Mouse (Mus musculus): ENCODE measurements around the gene Scnm1. TPM values are rescaled to one million over a fixed set of nuclear protein-coding genes. Genes with fewer than 3 reads are reported as not detected.

Gene Scnm1
- polyA plus RNA-seq (2014; fragmentation: Illumina TruSeq; extraction: RNeasy Lipid Tissue Mini Kit (QIAGEN cat#74804)) = 21.2 TPM

DNA sequence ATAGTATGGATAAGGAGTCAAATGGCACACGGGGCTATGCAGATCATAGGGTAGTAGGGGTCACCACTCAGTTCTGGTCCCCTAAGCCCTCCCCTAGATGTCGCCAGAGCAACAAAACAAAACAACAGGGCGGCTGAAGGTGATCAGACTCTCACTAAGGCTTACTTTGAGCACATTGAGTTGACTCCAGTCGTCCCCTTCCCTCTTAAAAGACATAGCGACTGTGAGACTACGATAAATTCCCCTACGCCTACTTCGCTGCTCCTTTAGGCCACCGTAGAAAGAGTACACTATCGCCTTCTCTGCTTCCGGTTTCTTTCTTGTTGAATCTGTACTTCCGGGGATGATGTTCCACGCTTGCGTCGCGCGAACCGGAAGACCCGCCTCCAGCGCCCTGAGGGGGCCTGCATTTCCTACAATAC, at the start of gene Scnm1, which contains the start of gene Lysmd1:
Gene Scnm1 (minus strand): TSS at position 332 of the 422 bp plus-strand sequence.
Gene Lysmd1 (plus strand): TSS at position 409 of the 422 bp plus-strand sequence.

DNA sequence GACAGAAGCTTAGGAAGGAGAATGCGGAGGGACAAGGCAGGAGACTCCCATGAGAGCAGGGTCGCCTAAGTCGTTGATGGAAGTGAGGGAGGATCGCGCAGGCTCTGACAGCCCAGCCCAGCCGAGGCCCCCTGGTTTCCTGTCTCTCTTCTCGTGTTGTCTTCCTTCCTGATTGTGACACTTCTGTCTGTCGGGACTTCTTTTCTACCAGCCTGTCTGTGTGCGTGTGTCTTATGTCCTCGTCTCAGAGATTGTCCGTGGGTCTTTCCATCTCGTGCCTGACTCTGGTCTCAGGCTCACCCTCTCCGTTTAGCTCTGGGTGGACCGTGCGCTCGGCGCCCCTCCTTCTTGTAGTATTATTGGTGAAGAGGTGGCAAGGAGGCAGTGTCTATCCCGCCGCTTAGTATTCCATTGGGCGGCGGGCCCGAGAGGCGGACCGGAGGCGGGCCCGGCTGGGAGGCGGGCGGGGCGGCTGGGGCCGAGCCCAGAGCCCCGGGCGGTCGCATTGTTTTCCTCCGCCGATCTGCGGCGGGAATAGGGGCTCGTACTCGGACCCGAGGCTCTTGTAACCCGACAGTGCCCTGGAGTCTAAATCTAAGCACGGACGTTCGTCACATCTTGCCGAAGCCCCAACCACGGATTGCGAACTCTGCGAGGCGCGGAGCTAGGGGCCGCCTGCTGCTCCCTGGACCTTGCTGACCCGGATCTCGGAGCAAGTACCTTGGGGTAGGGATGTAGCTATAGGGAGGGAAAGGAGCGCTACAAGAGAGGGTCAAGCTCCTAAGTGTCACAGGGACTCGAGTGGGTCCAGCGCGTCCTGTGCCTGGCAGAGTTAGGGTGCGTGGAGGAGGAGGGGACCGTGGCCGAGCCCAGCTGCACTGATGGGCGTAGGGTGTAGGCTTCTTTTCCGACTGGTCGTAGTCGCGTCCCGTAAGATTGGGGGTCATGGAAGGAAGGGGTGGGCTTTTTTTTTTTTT, 26.5 kb upstream of the Scnm1 start, which contains the start of gene Sema6c:
Gene Sema6c (plus strand): TSS at position 471 of the 977 bp plus-strand sequence.

DNA sequence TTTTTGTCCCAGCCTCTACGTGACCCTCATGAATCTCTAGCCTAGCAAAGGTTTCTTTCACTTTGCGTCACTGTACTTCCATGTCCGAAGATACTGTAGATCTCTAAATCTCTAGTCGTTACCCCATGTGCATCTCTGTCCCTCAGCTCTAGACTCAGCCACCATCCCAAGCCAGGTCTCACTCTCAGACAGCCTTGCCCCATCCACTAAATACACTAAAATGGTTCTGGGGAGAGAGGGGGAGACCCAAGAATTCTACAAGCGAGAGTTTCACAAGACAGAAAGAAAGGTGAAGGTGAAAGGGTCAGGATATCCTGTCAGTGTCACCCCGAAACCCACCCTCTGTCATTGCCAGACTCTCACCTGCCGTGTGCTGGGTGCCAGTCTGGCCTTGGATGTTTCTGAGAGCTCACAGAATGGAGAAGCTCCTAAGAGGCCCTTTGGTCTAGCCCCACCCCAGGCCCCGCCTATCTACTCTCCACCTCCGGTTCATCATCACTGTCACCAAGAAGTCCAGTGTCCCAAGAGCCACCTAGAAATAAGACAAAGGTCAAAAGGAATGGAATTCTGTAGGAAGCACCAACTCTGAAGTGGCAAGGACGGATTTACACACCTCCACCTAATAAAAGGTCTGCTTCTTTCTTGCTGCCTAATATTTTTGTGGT, 8.3 kb upstream of the Scnm1 start, which contains the start of gene Tnfaip8l2:
Gene Tnfaip8l2 (minus strand): TSS at position 409 of the 665 bp plus-strand sequence.

GRCm38 (mm10) chr3:95124246-95124645, 9.6 kb downstream of the Scnm1 start, which contains the start of gene Tmod4:
Tmod4 (plus strand) TSS chr3:95124476.

GRCm38 (mm10) chr3:95110911-95111726, 22.7 kb downstream of the Scnm1 start, which contains the start of gene Vps72:
Vps72 (plus strand) TSS chr3:95111022.

DNA sequence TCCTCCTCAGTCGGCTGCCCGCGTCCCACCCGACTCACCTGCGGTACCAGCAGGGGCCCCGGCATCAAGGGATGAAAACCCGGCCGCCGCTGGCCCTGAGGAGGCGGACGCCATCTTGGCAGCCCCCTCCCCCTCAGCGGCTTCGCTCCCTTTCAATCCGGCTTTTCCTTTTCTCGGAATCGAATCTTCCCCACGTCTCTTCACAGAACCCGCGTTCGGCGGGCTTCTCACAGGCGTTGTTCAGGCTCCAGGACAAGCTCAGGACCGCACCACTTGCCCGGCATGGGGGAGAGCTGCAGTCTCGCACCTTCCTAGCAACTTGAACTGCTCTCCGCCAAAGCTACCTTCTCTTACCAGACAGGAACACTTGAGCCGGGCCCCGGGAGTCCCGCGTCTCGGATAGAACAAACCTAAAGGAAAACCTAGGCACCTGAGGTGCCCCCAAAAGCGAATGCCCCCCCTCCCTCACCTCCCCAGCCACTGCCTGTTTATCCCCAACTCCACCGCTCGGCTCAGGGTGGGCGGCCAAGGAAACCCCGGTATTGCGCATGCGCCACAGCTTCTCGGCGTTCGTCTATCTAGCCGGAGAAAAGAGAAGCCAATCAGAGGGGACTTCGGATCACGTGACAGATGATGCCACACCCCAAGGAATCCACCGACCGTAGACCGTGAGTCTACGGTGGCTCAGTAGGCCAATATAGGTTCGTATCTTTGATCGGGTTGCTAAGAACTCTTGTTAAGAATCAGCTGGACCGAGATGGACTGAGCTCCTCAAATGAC, 27.3 kb downstream of the Scnm1 start, which contains the start of gene Pip5k1a:
Gene Pip5k1a (minus strand): TSS at position 593 of the 780 bp plus-strand sequence.

Other genes starting within 250 kb of the Scnm1 start
- 49.3 TPM for gene Psmb4, start 247.1 kb downstream of the Scnm1 start, polyA plus RNA-seq (2014; fragmentation: Illumina TruSeq; extraction: RNeasy Lipid Tissue Mini Kit (QIAGEN cat#74804))
- gene Selenbp1, start 201.0 kb downstream of the Scnm1 start, polyA plus RNA-seq (2014; fragmentation: Illumina TruSeq; extraction: RNeasy Lipid Tissue Mini Kit (QIAGEN cat#74804)) = 3.3 TPM
- 23.9 TPM for gene Rfx5, start 179.9 kb downstream of the Scnm1 start, polyA plus RNA-seq (2014; fragmentation: Illumina TruSeq; extraction: RNeasy Lipid Tissue Mini Kit (QIAGEN cat#74804))
- gene Pi4kb, start 159.3 kb downstream of the Scnm1 start, polyA plus RNA-seq (2014; fragmentation: Illumina TruSeq; extraction: RNeasy Lipid Tissue Mini Kit (QIAGEN cat#74804)) = 6.7 TPM
- 8.8 TPM for gene Zfp687, start 118.6 kb downstream of the Scnm1 start, polyA plus RNA-seq (2014; fragmentation: Illumina TruSeq; extraction: RNeasy Lipid Tissue Mini Kit (QIAGEN cat#74804))
- gene Psmd4, start 91.4 kb downstream of the Scnm1 start, polyA plus RNA-seq (2014; fragmentation: Illumina TruSeq; extraction: RNeasy Lipid Tissue Mini Kit (QIAGEN cat#74804)) = 9.3 TPM
- 25.1 TPM for gene Pip5k1a, start 27.1 kb downstream of the Scnm1 start, polyA plus RNA-seq (2014; fragmentation: Illumina TruSeq; extraction: RNeasy Lipid Tissue Mini Kit (QIAGEN cat#74804))
- 16.5 TPM for gene Vps72, start 23.0 kb downstream of the Scnm1 start, polyA plus RNA-seq (2014; fragmentation: Illumina TruSeq; extraction: RNeasy Lipid Tissue Mini Kit (QIAGEN cat#74804))
- gene Tmod4, start 9.5 kb downstream of the Scnm1 start, polyA plus RNA-seq (2014; fragmentation: Illumina TruSeq; extraction: RNeasy Lipid Tissue Mini Kit (QIAGEN cat#74804)) = not detected
- 1.9 TPM for gene Lysmd1, start 77 bp upstream of the Scnm1 start, polyA plus RNA-seq (2014; fragmentation: Illumina TruSeq; extraction: RNeasy Lipid Tissue Mini Kit (QIAGEN cat#74804))
- not detected for gene Tnfaip8l2, start 8.3 kb upstream of the Scnm1 start, polyA plus RNA-seq (2014; fragmentation: Illumina TruSeq; extraction: RNeasy Lipid Tissue Mini Kit (QIAGEN cat#74804))
- 0.34 TPM for gene Sema6c, start 26.4 kb upstream of the Scnm1 start, polyA plus RNA-seq (2014; fragmentation: Illumina TruSeq; extraction: RNeasy Lipid Tissue Mini Kit (QIAGEN cat#74804))
- gene Gabpb2, start 83.9 kb upstream of the Scnm1 start, polyA plus RNA-seq (2014; fragmentation: Illumina TruSeq; extraction: RNeasy Lipid Tissue Mini Kit (QIAGEN cat#74804)) = 35.3 TPM
- gene Cdc42se1, start 94.7 kb upstream of the Scnm1 start, polyA plus RNA-seq (2014; fragmentation: Illumina TruSeq; extraction: RNeasy Lipid Tissue Mini Kit (QIAGEN cat#74804)) = 17.5 TPM
- 19.0 TPM for gene Mllt11, start 98.2 kb upstream of the Scnm1 start, polyA plus RNA-seq (2014; fragmentation: Illumina TruSeq; extraction: RNeasy Lipid Tissue Mini Kit (QIAGEN cat#74804))
- gene Gm128, start 107.6 kb upstream of the Scnm1 start, polyA plus RNA-seq (2014; fragmentation: Illumina TruSeq; extraction: RNeasy Lipid Tissue Mini Kit (QIAGEN cat#74804)) = 0.26 TPM
- 0.83 TPM for gene Bnipl, start 117.2 kb upstream of the Scnm1 start, polyA plus RNA-seq (2014; fragmentation: Illumina TruSeq; extraction: RNeasy Lipid Tissue Mini Kit (QIAGEN cat#74804))
- 125 TPM for gene Mindy1, start 147.3 kb upstream of the Scnm1 start, polyA plus RNA-seq (2014; fragmentation: Illumina TruSeq; extraction: RNeasy Lipid Tissue Mini Kit (QIAGEN cat#74804))
- 13.7 TPM for gene Prune1, start 148.1 kb upstream of the Scnm1 start, polyA plus RNA-seq (2014; fragmentation: Illumina TruSeq; extraction: RNeasy Lipid Tissue Mini Kit (QIAGEN cat#74804))
- gene Anxa9, start 173.2 kb upstream of the Scnm1 start, polyA plus RNA-seq (2014; fragmentation: Illumina TruSeq; extraction: RNeasy Lipid Tissue Mini Kit (QIAGEN cat#74804)) = 0.66 TPM
- 104 TPM for gene Cers2, start 180.8 kb upstream of the Scnm1 start, polyA plus RNA-seq (2014; fragmentation: Illumina TruSeq; extraction: RNeasy Lipid Tissue Mini Kit (QIAGEN cat#74804))
- gene Setdb1, start 223.2 kb upstream of the Scnm1 start, polyA plus RNA-seq (2014; fragmentation: Illumina TruSeq; extraction: RNeasy Lipid Tissue Mini Kit (QIAGEN cat#74804)) = 28.5 TPM

All from ovary, adult 10 weeks (tissue).